ENCODE assay signal across 7 mouse cellular contexts in the genomic region with DNA sequence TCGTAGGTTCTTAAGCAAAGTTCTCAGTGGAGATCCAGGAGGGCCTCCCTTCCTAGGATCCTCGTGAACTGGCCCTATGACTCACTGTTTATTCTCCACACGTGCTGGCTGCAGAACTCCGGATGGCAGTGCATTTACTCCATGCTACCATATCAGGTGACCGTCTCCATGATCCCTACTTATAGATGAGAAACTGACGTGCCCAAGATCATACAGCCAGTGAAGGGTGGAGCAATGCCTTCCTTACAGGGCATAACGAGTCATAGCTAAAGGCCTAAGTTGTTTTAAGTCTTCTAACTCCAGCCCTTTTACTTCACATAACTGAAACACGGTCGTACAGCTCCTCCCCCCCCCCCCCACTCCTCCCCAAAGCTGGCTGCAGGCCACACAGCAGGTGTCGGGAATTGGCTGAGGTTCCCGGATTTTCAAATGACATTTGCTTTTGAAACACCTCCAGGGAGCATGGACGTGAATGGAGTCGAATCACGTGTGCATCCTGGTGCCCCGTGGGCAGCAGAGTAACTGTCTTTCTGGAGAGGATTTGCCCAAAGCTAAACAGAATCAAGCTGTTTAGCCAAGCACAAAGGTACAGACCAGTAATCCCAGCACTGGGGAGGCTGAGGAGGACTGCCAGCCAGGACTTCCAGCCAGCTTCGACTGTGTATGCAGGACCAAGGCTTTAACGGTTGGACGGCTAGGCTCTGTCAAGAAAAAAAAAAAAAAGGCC. TPM values are rescaled to one million over a fixed set of nuclear protein-coding genes. Genes with fewer than 3 reads are reported as not detected.
DNase-seq lines count a peak whose midpoint lies in the region; ATAC-seq and TF ChIP-seq lines count a peak whose summit lies in the region.

No protein-coding gene starts in this region.

- TF ChIP-seq EP300 in liver, postnatal 0 days (IDR thresholded peaks at IDR 0.05; ENCODE audit: low read depth), result no peak

- H3K36me3 ChIP-seq in neural tube, embryonic 11.5 days (ENCODE audit: control insufficient read depth, insufficient read depth, low read length), result no peaks in the 10 kb centered on the region
- H3K36me3 ChIP-seq in hindbrain, postnatal 0 days (ENCODE audit: insufficient read depth, low read length), result no peaks in the 10 kb centered on the region
- no peaks in the 10 kb centered on the region for H3K36me3 ChIP-seq in liver, postnatal 0 days (replicated peaks; ENCODE audit: insufficient read depth, low read length)
- H3K36me3 ChIP-seq in heart, embryonic 11.5 days (ENCODE audit: control insufficient read depth, insufficient read depth, low read length), result no peaks in the 10 kb centered on the region

- no peak overlapping the region for H3K4me3 ChIP-seq in neural tube, embryonic 11.5 days (ENCODE audit: low read depth, low read length)
- no peak overlapping the region for H3K4me3 ChIP-seq in cerebellum, adult 2 months (replicated peaks; ENCODE audit: insufficient read depth, low read depth, low read length)
- no peak overlapping the region for H3K4me3 ChIP-seq in hindbrain, postnatal 0 days (ENCODE audit: low read length)
- H3K4me3 ChIP-seq in liver, postnatal 0 days (ENCODE audit: low read depth, low read length), result no peak overlapping the region
- no peak overlapping the region for H3K4me3 ChIP-seq in heart, embryonic 11.5 days (ENCODE audit: low read depth, low read length)

- H3K9ac ChIP-seq in neural tube, embryonic 11.5 days (ENCODE audit: low read length), result no peak overlapping the region
- H3K9ac ChIP-seq in hindbrain, postnatal 0 days (replicated peaks; ENCODE audit: low read length), result no peak overlapping the region
- no peak overlapping the region for H3K9ac ChIP-seq in liver, postnatal 0 days (replicated peaks)
- H3K9ac ChIP-seq in heart, embryonic 11.5 days (ENCODE audit: low read depth, low read length), result no peak overlapping the region

- ATAC-seq in neural tube, embryonic 11.5 days (ENCODE audit: insufficient read depth, low FRiP score, low TSS enrichment), result no peak
- ATAC-seq in hindbrain, postnatal 0 days, result peak; percentile 53
- ATAC-seq in liver, postnatal 0 days, result no peak
- no peak for ATAC-seq in heart, embryonic 11.5 days (replicated peaks; ENCODE audit: insufficient number of reproducible peaks, low FRiP score, low TSS enrichment)

- no peak for TF ChIP-seq POLR2A in cerebellum, adult 2 months (IDR thresholded peaks at IDR 0.05; ENCODE audit: borderline replicate concordance, insufficient read depth, low read length)

- TF ChIP-seq CTCF in cerebellum, adult 2 months (IDR thresholded peaks at IDR 0.05; ENCODE audit: borderline replicate concordance, insufficient read depth, low read depth, low read length), result no peak
- no peak for TF ChIP-seq CTCF in hindbrain, postnatal 0 days (IDR thresholded peaks at IDR 0.05; ENCODE audit: low read depth)
- TF ChIP-seq CTCF in liver, postnatal 0 days (IDR thresholded peaks at IDR 0.05; ENCODE audit: low read depth), result no peak

- no peaks in the 10 kb centered on the region for H3K27me3 ChIP-seq in neural tube, embryonic 11.5 days (ENCODE audit: control insufficient read depth, insufficient read depth, low read length)
- H3K27me3 ChIP-seq in cerebellum, adult 2 months (ENCODE audit: control insufficient read depth, insufficient read depth, low read length), result no peaks in the 10 kb centered on the region
- H3K27me3 ChIP-seq in hindbrain, postnatal 0 days (ENCODE audit: insufficient read depth, low read length), result no peaks in the 10 kb centered on the region
- no peaks in the 10 kb centered on the region for H3K27me3 ChIP-seq in liver, postnatal 0 days (ENCODE audit: insufficient read depth, low read length)
- H3K27me3 ChIP-seq in heart, embryonic 11.5 days (ENCODE audit: control insufficient read depth, insufficient read depth, low read length), result no peaks in the 10 kb centered on the region; the same call in 1 of the 2 replicates

- DNase-seq in neural tube, embryonic 11.5 days (ENCODE audit: low spot score), result peak; percentile 8
- DNase-seq in neural tube, embryonic 10.5 days (ENCODE audit: extremely low spot score, low spot score), result no peak
- DNase-seq in cerebellum, adult 2 months, result peak; percentile 76 to 90
- DNase-seq in hindbrain, postnatal 0 days (ENCODE audit: low spot score), result peak; percentile 64
- no peak for DNase-seq in adrenal gland, postnatal 10 days
- DNase-seq in liver, postnatal 0 days, result no peak

- no peak overlapping the region for H3K4me2 ChIP-seq in neural tube, embryonic 11.5 days (ENCODE audit: low read depth)
- no peak overlapping the region for H3K4me2 ChIP-seq in hindbrain, postnatal 0 days (ENCODE audit: low read depth, low read length)
- no peak overlapping the region for H3K4me2 ChIP-seq in liver, postnatal 0 days (ENCODE audit: low read depth, low read length)
- no peak overlapping the region for H3K4me2 ChIP-seq in heart, embryonic 11.5 days

- 44% methylated on average over 18 of the region's 18 CpGs for WGBS in neural tube, embryonic 11.5 days
- WGBS in cerebellum, adult 2 months, result 8% methylated on average over 18 of the region's 18 CpGs
- 18% methylated on average over 18 of the region's 18 CpGs for WGBS in hindbrain, postnatal 0 days
- 55% methylated on average over 18 of the region's 18 CpGs for WGBS in liver, postnatal 0 days (ENCODE audit: insufficient replicate concordance)
- WGBS in heart, embryonic 11.5 days (ENCODE audit: insufficient replicate concordance), result 42% methylated on average over 18 of the region's 18 CpGs

- no peak overlapping the region for H3K27ac ChIP-seq in neural tube, embryonic 11.5 days (ENCODE audit: low read depth, low read length)
- H3K27ac ChIP-seq in cerebellum, adult 2 months (ENCODE audit: insufficient read depth, low read length), result peak overlapping the region; percentile 83
- H3K27ac ChIP-seq in hindbrain, postnatal 0 days, result no peak overlapping the region
- H3K27ac ChIP-seq in liver, postnatal 0 days (ENCODE audit: low read depth), result no peak overlapping the region
- H3K27ac ChIP-seq in heart, embryonic 11.5 days (ENCODE audit: low read depth, low read length), result no peak overlapping the region

- H3K4me1 ChIP-seq in neural tube, embryonic 11.5 days (ENCODE audit: control insufficient read depth, insufficient read depth, low read length), result no peaks in the 10 kb centered on the region
- peaks cover 6% of the 10 kb centered on the region; the same call in 1 of the 2 replicates for H3K4me1 ChIP-seq in cerebellum, adult 2 months (ENCODE audit: control insufficient read depth, insufficient read depth, low read length)
- no peaks in the 10 kb centered on the region for H3K4me1 ChIP-seq in hindbrain, postnatal 0 days (ENCODE audit: insufficient read depth, low read length)
- peaks cover 10% of the 10 kb centered on the region for H3K4me1 ChIP-seq in liver, postnatal 0 days (ENCODE audit: insufficient read depth)
- H3K4me1 ChIP-seq in heart, embryonic 11.5 days (ENCODE audit: control insufficient read depth, insufficient read depth, low read length), result peaks cover 23% of the 10 kb centered on the region

- no peaks in the 10 kb centered on the region for H3K9me3 ChIP-seq in neural tube, embryonic 11.5 days (ENCODE audit: control insufficient read depth, low read length)
- H3K9me3 ChIP-seq in hindbrain, postnatal 0 days (ENCODE audit: low read length), result no peaks in the 10 kb centered on the region
- H3K9me3 ChIP-seq in liver, postnatal 0 days (ENCODE audit: low read length), result no peaks in the 10 kb centered on the region
- no peaks in the 10 kb centered on the region for H3K9me3 ChIP-seq in heart, embryonic 11.5 days (replicated peaks; ENCODE audit: control insufficient read depth, low read length)

RNA-seq across cellular contexts. Expression of a gene that starts 11.4 kb away (rescaled TPM):
- polyA plus RNA-seq in neural tube, embryonic 11.5 days (2014; fragmentation: Nextera tagmentation; extraction: Ambion mirVana), result 5.0 and 5.4 TPM in 2 replicates
- polyA plus RNA-seq in cerebellum, adult 2 months (2012; rRNA removed), result 80.4 and 87.9 TPM in 2 replicates
- 20.3 and 26.0 TPM in 2 replicates for total RNA-seq in hindbrain, postnatal 0 days (2014; rRNA removed)
- 9.8 and 12.7 TPM in 2 replicates for polyA plus RNA-seq in hindbrain, postnatal 0 days (2015; fragmentation: Nextera tagmentation; extraction: Ambion mirVana)
- 10 to 100 TPM in 1 of 2 experiments, 1 to 10 TPM in 1; 6.2 to 11.0 TPM for total RNA-seq in adrenal gland, postnatal 10 days (2021)
- 2.7 and 3.4 TPM in 2 replicates for polyA plus RNA-seq in liver, postnatal 0 days (2015; fragmentation: Nextera tagmentation; extraction: Ambion mirVana)
- 9.2 and 9.4 TPM in 2 replicates for polyA plus RNA-seq in heart, embryonic 11.5 days (2014; fragmentation: Nextera tagmentation; extraction: Ambion mirVana)

Comparison
In these comparisons a context has a peak if more than half of its experiments do, and no peak if none do; other contexts are left out.
1. DNase-seq: peak in neural tube, embryonic 11.5 days (single experiment), cerebellum, adult 2 months (2 of 2) and hindbrain, postnatal 0 days (single experiment); none in neural tube, embryonic 10.5 days (single experiment), adrenal gland, postnatal 10 days (single experiment) and liver, postnatal 0 days (single experiment).